Comparison of ENCODE assay signal across 22 mouse cellular contexts in the genomic region with DNA sequence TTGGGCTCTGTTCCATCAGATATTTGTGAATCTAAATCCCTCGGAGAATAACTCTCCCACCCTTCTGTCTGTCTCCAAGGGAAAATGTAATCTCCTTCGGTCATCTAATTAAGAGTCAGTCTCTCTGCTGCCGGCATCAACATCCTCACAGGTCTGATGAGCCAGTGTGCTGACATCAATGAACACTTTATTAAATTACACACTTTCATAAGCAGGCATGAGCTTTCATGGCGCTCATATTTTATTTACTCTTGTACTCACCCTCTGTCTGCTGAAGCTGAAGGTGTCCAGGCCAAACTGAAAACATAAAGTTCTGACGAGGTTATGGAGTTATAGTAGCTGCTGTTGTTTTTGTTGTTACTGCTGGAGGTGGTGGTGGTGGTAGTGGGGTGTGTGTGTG.
DNase-seq lines count a peak whose midpoint lies in the region; ATAC-seq and TF ChIP-seq lines count a peak whose summit lies in the region.
"Had no signal": no experiment of that assay in that cellular context is flagged by ENCODE, and none has a peak within 500 bp of the region (broad histone marks: within the 10 kb centered on the region; RNA-seq: fewer than 3 reads in every experiment).

No protein-coding gene starts in this region.

- H3K9me3 ChIP-seq in hindbrain, embryonic 14.5 days (ENCODE audit: control insufficient read depth, low read length) = no peaks in the 10 kb centered on the region
- H3K9me3 ChIP-seq in hindbrain, embryonic 10.5 days = no peaks in the 10 kb centered on the region
- no peaks in the 10 kb centered on the region for H3K9me3 ChIP-seq in midbrain, embryonic 14.5 days (ENCODE audit: control insufficient read depth, low read length)
- no peaks in the 10 kb centered on the region for H3K9me3 ChIP-seq in midbrain, embryonic 10.5 days (replicated peaks)
- H3K9me3 ChIP-seq: embryonic facial prominence, embryonic 12.5 days; embryonic facial prominence, embryonic 15.5 days had no signal

- TF ChIP-seq POLR2A in cerebellum, adult 2 months (IDR thresholded peaks at IDR 0.05; ENCODE audit: borderline replicate concordance, insufficient read depth, low read length) = no peak

- H3K27me3 ChIP-seq in hindbrain, embryonic 14.5 days (ENCODE audit: control insufficient read depth, insufficient read depth, low read length) = no peaks in the 10 kb centered on the region
- no peaks in the 10 kb centered on the region for H3K27me3 ChIP-seq in hindbrain, embryonic 10.5 days (ENCODE audit: insufficient read depth, poor library complexity, severe bottlenecking)
- no peaks in the 10 kb centered on the region for H3K27me3 ChIP-seq in midbrain, embryonic 14.5 days (ENCODE audit: control insufficient read depth, insufficient read depth, low read length)
- H3K27me3 ChIP-seq in midbrain, embryonic 10.5 days (ENCODE audit: low read depth, poor library complexity, severe bottlenecking) = no peaks in the 10 kb centered on the region
- no peaks in the 10 kb centered on the region for H3K27me3 ChIP-seq in cerebellum, adult 2 months (ENCODE audit: control insufficient read depth, insufficient read depth, low read length)
- H3K27me3 ChIP-seq: embryonic facial prominence, embryonic 12.5 days; embryonic facial prominence, embryonic 15.5 days; Patski had no signal

- no peak overlapping the region for H3K4me3 ChIP-seq in hindbrain, embryonic 14.5 days (replicated peaks; ENCODE audit: low read length)
- no peak overlapping the region for H3K4me3 ChIP-seq in hindbrain, embryonic 10.5 days
- no peak overlapping the region for H3K4me3 ChIP-seq in midbrain, embryonic 14.5 days (replicated peaks; ENCODE audit: low read depth, low read length)
- H3K4me3 ChIP-seq in midbrain, embryonic 10.5 days = no peak overlapping the region
- no peak overlapping the region for H3K4me3 ChIP-seq in cerebellum, adult 2 months (replicated peaks; ENCODE audit: insufficient read depth, low read depth, low read length)
- H3K4me3 ChIP-seq: embryonic facial prominence, embryonic 12.5 days; embryonic facial prominence, embryonic 15.5 days; gastrocnemius, adult 2 months had no signal

- H3K4me2 ChIP-seq in hindbrain, embryonic 14.5 days (replicated peaks) = no peak overlapping the region
- no peak overlapping the region for H3K4me2 ChIP-seq in midbrain, embryonic 14.5 days (ENCODE audit: low read length)
- H3K4me2 ChIP-seq: embryonic facial prominence, embryonic 12.5 days; embryonic facial prominence, embryonic 15.5 days; heart, embryonic 11.5 days had no signal

- ATAC-seq in hindbrain, embryonic 14.5 days (ENCODE audit: low FRiP score) = peak; percentile 65; the same call in 1 of the 2 replicates
- ATAC-seq in midbrain, embryonic 14.5 days (ENCODE audit: low FRiP score, low TSS enrichment) = no peak
- ATAC-seq: forebrain, embryonic 14.5 days; forebrain, postnatal 0 days; Patski had no signal

- 56% methylated on average over 5 of the region's 5 CpGs for WGBS in hindbrain, embryonic 14.5 days
- 78% methylated on average over 5 of the region's 5 CpGs for WGBS in hindbrain, embryonic 10.5 days
- WGBS in midbrain, embryonic 14.5 days = 52% methylated on average over 5 of the region's 5 CpGs
- 75% methylated on average over 5 of the region's 5 CpGs for WGBS in midbrain, embryonic 10.5 days
- WGBS in cerebellum, adult 2 months = 14% methylated on average over 5 of the region's 5 CpGs

- no peak for TF ChIP-seq CTCF in cerebellum, adult 2 months (IDR thresholded peaks at IDR 0.05; ENCODE audit: borderline replicate concordance, insufficient read depth, low read depth, low read length)

- no peak overlapping the region for H3K9ac ChIP-seq in hindbrain, embryonic 14.5 days
- H3K9ac ChIP-seq in midbrain, embryonic 14.5 days (replicated peaks; ENCODE audit: low read length) = no peak overlapping the region
- H3K9ac ChIP-seq: embryonic facial prominence, embryonic 12.5 days; embryonic facial prominence, embryonic 15.5 days; forebrain, postnatal 0 days had no signal

- no peak overlapping the region for H3K27ac ChIP-seq in hindbrain, embryonic 14.5 days
- H3K27ac ChIP-seq in hindbrain, embryonic 10.5 days = no peak overlapping the region
- no peak overlapping the region for H3K27ac ChIP-seq in midbrain, embryonic 14.5 days (replicated peaks; ENCODE audit: low read depth, low read length)
- H3K27ac ChIP-seq in midbrain, embryonic 10.5 days (replicated peaks) = no peak overlapping the region
- no peak overlapping the region for H3K27ac ChIP-seq in cerebellum, adult 2 months (ENCODE audit: insufficient read depth, low read length)
- H3K27ac ChIP-seq: embryonic facial prominence, embryonic 12.5 days; embryonic facial prominence, embryonic 15.5 days; gastrocnemius, adult 2 months had no signal

- no peaks in the 10 kb centered on the region for H3K36me3 ChIP-seq in hindbrain, embryonic 14.5 days (replicated peaks; ENCODE audit: control insufficient read depth, insufficient read depth)
- H3K36me3 ChIP-seq in hindbrain, embryonic 10.5 days = no peaks in the 10 kb centered on the region
- no peaks in the 10 kb centered on the region for H3K36me3 ChIP-seq in midbrain, embryonic 14.5 days (ENCODE audit: control insufficient read depth, insufficient read depth, low read length)
- H3K36me3 ChIP-seq in midbrain, embryonic 10.5 days = no peaks in the 10 kb centered on the region
- H3K36me3 ChIP-seq: embryonic facial prominence, embryonic 12.5 days; embryonic facial prominence, embryonic 15.5 days had no signal

- no peak for DNase-seq in hindbrain, embryonic 14.5 days (ENCODE audit: low spot score)
- DNase-seq in hindbrain, embryonic 10.5 days (ENCODE audit: low spot score) = no peak
- peak; percentile 8 for DNase-seq in midbrain, embryonic 14.5 days
- DNase-seq in midbrain, embryonic 10.5 days (ENCODE audit: low spot score) = no peak
- DNase-seq in Muller cell, postnatal 12 days (ENCODE audit: inconsistent ontology term) = peak; percentile 6
- peak; percentile 36 for DNase-seq in retina, embryonic 14.5 days (ENCODE audit: low spot score)
- no peak for DNase-seq in cerebellum, adult 2 months
- no peak for DNase-seq in natural killer cell, adult 2 months (ENCODE audit: low spot score in 2 of 2)
- DNase-seq: adrenal gland, adult 2 months; adrenal gland, postnatal 14 days; cerebellum, adult 11-12 months; cerebellum, adult 9-11 months; cerebellum, postnatal 25 days; forebrain, postnatal 0 days; gastrocnemius, adult 2 months; gastrocnemius, postnatal 14 days; heart, adult 11 months had no signal

- no peaks in the 10 kb centered on the region for H3K4me1 ChIP-seq in hindbrain, embryonic 14.5 days (replicated peaks; ENCODE audit: control insufficient read depth, insufficient read depth, low read length)
- H3K4me1 ChIP-seq in hindbrain, embryonic 10.5 days (replicated peaks) = no peaks in the 10 kb centered on the region
- no peaks in the 10 kb centered on the region for H3K4me1 ChIP-seq in midbrain, embryonic 14.5 days (ENCODE audit: control insufficient read depth, insufficient read depth, low read length)
- H3K4me1 ChIP-seq in midbrain, embryonic 10.5 days = no peaks in the 10 kb centered on the region
- no peaks in the 10 kb centered on the region for H3K4me1 ChIP-seq in cerebellum, adult 2 months (ENCODE audit: control insufficient read depth, insufficient read depth, low read length)
- H3K4me1 ChIP-seq: embryonic facial prominence, embryonic 12.5 days; embryonic facial prominence, embryonic 15.5 days had no signal

Comparison
In these comparisons a context has a peak if more than half of its experiments do, and no peak if none do; other contexts are left out.
1. DNase-seq: peak in midbrain, embryonic 14.5 days (single experiment), Muller cell, postnatal 12 days (single experiment) and retina, embryonic 14.5 days (single experiment); none in hindbrain, embryonic 14.5 days (single experiment), hindbrain, embryonic 10.5 days (single experiment), midbrain, embryonic 10.5 days (single experiment), cerebellum, adult 2 months (0 of 2) and natural killer cell, adult 2 months (0 of 2).